Mouse (Mus musculus) retina, adult 2 months (tissue): ENCODE results near the gene Crim1.
"Not testable (repeated sequence)": the region's sequence is repeated elsewhere in the genome, so short reads cannot be mapped to it uniquely, and the experiment has no call there.

Source experiments
- DNase-seq: peaks from one replicate; pipeline ENCODE4 v3.0.0-alpha.2; 2012; ENCODE audit warnings: low read depth, low spot score

Gene Crim1

DNA sequence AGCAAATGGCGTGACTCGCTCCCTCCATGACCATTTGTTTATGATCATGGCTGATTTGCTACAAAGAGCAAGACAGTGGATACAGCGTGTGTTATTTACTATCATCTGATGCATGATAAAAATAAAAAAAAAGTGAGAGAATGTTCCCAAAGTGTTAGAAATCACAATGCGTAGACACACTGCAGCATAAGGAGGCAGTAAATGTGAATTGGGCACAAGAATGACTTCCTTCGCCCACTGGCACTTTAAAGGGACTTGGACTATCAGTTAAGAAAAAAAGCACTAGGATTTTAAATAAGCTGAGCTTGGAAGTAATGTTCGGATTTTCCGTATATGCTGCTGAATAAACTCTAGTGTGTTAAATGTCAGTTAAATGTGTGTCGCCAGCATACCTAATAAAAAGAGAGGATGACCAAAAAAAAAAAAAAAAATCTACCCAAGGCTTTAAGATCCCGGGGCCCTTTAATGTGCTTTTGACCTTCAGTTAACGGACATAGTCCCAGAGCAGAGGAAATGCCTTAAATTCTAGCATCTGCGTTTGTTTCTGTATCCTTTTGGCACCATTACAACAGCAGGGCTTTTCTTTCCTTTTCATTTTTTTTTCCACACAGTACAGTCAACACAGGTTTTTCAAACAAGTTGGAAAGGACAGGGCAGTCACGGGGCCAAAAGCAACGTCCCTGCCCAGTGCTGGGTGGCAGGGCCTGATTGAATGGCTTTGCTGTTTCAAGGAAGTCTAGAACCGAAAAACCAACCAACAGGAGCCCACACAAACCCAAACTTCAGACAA, 50.3 kb downstream of the Crim1 start:
- no peak for DNase-seq

- not testable (repeated sequence) for DNase-seq
Observed at GRCm38 (mm10) chr17:78253587-78253986, 53.5 kb downstream of the Crim1 start.

GRCm38 (mm10) chr17:78254256-78254655, 54.2 kb downstream of the Crim1 start:
- no peak for DNase-seq

DNA sequence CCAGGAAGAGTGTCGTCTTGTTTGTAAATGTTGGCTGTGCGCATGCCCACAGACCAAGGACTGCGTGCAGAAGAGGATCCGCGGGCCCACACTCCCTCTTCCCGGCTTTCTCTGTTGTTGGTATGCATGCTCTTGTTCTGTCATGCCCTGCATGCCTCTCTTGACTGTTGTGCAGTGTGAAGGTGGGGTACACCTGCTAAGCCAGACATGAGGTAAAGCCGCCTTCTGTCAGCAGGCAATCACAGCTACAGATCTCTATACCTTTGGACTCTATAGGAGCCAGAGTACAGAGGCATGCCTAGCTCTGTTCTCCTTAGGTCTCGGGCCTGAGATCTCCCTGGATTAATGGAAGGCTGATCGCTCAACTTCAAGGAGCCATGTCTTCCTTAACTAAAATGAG, 55.7 kb downstream of the Crim1 start:
- DNase-seq, result no peak

- no peak for DNase-seq
Observed at GRCm38 (mm10) chr17:78256534-78256933, 56.5 kb downstream of the Crim1 start.

- DNase-seq, result no peak
Observed at GRCm38 (mm10) chr17:78261684-78262083, 61.6 kb downstream of the Crim1 start.

- DNase-seq, result no peak
Observed at GRCm38 (mm10) chr17:78264116-78264515, 64.1 kb downstream of the Crim1 start.

GRCm38 (mm10) chr17:78265135-78265534, 65.1 kb downstream of the Crim1 start:
- DNase-seq, result no peak

DNA sequence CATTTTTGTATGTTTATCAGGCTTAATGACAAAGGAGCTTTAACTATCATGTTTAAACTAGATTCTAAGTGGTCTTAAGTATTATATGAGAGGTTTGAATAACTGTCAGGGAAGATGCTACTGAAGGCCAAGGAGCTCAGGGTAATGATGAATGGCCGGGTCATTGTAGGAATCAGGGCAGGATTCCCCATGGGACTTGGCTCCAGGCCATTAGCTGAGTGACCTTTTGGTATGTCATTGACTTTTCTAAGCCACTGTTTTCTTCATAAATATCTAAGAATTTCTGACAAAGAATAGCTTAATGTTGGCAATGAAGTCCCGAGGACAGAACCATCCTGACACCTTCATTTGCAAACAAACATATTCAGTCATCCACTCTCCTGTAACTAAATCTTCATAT, 66.2 kb downstream of the Crim1 start:
- no peak for DNase-seq

DNA sequence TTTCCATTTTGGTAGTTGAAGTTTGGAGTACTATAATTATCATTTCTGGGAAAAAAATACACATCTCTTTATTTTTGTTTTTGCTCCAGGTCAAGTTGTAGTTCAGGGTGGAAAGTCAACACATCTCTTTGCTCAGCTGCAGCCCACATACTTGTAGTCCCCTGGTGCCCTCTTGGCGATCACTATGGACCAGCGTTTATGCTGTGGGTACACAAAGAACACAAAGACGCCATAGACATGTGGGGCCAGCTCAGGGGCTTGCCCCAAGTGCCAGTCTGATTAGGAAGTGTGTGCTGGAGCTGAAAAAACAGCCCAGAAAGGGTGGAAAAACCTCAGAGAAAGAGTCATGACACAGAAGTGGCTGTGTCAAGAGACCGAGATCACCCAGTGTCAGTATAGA, 68.5 kb downstream of the Crim1 start:
- no peak for DNase-seq

DNA sequence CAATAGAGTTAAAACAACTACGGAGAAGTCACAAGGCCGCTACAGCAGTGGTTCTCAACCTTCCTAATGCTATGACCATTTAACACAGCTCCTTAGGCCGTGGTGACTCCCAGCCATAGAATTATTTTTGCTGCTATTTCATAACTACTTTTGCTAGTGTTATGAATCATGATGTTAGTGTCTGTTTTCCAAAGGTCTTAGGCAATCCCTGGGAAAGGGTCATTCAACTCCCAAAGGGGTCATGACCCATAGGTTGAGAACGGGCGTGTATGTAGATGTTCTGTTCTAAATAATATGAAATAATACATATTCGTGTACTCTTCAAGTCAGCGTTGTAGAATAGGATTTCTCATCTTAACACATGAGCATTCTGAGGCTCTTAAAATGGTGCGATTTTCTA, 69.3 kb downstream of the Crim1 start:
- no peak for DNase-seq

- no peak for DNase-seq
Observed at GRCm38 (mm10) chr17:78270019-78270418, 70.0 kb downstream of the Crim1 start.

- DNase-seq, result no peak
Observed at GRCm38 (mm10) chr17:78271731-78272130, 71.7 kb downstream of the Crim1 start.

DNA sequence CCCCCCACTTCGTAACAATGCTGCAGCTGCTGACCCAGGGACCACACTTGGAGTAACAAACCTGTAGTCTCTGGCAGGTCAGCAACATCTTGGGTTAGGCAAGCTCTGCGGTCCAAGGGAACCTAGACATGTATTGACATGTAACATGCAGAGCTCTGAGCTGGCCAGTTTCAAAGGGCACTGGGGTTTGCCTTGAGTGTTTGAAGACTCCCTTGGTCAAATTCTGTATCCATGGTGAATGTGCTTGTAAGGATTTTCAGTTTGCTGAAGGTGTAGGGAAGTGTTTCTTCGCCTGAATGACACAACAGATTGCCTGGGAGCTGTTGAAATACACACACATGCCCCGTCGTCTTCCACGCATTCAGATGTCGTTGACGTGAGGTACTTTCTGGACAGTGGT, 72.1 kb downstream of the Crim1 start:
- DNase-seq, result no peak

- DNase-seq, result no peak
Observed at GRCm38 (mm10) chr17:78272713-78273483, 72.8 kb downstream of the Crim1 start.

DNA sequence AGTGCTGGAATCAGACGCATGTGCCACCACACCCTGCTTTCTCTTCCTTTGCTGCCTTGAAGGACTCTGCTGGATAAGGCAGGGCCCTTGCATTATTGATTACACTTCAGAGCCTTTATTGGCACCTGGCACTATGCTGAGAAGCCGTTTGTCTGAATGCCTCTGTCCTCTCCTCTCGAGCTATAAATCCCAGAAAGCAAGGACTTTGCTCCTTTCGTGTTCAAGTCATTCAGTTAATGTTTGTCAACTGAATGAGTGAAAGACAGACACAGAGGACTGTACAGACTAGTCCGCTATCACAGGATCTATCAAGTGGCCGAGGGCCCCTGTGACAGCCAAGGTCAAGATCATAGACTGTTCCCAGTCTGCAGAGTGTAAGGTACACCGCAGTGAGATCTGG, 73.8 kb downstream of the Crim1 start:
- DNase-seq, result no peak

DNA sequence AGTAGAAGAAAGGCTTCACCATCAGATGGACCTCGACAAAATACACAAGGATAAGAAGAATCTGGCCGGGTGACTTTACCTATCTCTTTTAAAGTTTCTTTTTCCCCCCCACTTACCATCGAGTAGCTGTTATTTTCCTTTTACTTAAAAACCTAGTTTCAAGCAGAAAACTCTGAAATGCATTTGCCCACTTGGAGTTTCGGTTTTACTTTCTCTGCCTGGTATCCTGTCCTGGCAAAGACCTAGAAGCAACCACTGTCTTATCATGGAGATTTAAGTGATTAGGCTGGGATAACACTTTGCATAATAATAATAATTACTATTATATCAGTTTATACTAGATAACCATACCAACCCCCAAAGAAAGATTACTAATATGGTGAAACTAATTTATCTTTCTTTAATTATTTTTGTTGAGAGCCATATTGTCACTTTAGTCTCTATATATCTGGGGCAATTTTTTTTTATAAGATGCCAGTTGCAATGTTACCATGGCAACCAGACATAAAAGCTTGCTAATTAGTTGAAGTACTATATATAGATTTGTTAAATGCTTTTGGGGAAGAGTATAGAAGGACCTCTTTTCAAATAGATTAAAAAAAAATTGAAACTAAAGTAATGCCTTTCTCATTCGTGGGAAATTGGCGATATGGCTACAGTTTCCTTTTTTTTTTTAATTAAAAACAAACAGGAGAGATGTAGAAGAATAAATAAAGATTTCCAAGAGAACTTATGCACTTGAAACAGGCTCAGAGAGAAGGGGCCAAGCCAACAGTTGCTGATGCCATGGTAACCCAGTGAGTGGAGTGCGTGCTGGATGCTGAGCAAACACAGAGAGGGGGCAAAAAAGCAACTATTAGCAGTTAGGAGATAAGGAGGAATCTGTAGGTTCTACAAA, 74.8 kb downstream of the Crim1 start:
- no peak for DNase-seq

GRCm38 (mm10) chr17:78275507-78275813, 75.4 kb downstream of the Crim1 start:
- no peak for DNase-seq

DNA sequence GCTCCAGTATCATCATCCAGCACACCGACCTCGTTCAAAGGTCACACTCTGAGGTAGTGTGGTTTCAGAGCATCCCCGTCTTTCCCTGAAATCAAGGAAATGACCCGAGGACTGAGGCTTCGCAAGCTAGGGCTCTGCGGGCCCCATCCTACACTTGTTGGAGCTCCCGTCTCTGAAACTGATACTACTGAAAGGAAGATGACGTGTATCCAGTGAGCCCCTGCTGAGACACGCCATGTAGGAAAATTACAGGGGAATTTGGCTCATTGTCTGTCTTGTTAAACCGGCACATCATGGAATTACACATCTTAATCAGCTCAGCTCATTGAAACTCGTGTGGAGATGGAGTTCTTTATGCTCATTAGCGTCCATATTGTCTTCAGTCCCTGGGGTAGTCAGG, 79.1 kb downstream of the Crim1 start:
- DNase-seq, result no peak

- DNase-seq, result no peak
Observed at GRCm38 (mm10) chr17:78280991-78281712, 81.1 kb downstream of the Crim1 start.

GRCm38 (mm10) chr17:78283271-78283992, 83.4 kb downstream of the Crim1 start:
- no peak for DNase-seq
